Mouse (Mus musculus) heart, embryonic 15.5 days (tissue): ENCODE measurements around the gene Lasp1. TPM values are rescaled to one million over a fixed set of nuclear protein-coding genes. Genes with fewer than 3 reads are reported as not detected.
A peak's percentile ranks its signal among the peaks of the same experiment; 100 is the strongest.

Source experiments
- ATAC-seq: fragments of 200-750 bp; cut with Nextera tagmentation; replicated peaks from 2 replicates; pipeline ENCODE4 v1.8.0; 2017; ENCODE audit warnings: low read depth, moderate TSS enrichment; ENCODE audit not compliant: insufficient number of reproducible peaks, insufficient read depth, low FRiP score
- H3K27ac ChIP-seq: fragments of 300-500 bp; sonication (generic); 2 replicates; pipeline ENCODE4 v1.5.1; 2015; ENCODE audit warnings: mild to moderate bottlenecking, inconsistent platforms
- H3K27me3 ChIP-seq: fragments of 300-500 bp; sonication (generic); 2 replicates; pipeline ENCODE4 v1.6.1; 2015; ENCODE audit warnings: inconsistent platforms
- H3K36me3 ChIP-seq: fragments of 300-500 bp; sonication (generic); 2 replicates; pipeline ENCODE4 v1.6.1; 2015; ENCODE audit warnings: mild to moderate bottlenecking, inconsistent platforms
- H3K4me1 ChIP-seq: fragments of 300-500 bp; sonication (generic); replicated peaks from 2 replicates; pipeline ENCODE4 v1.6.1; 2015; ENCODE audit warnings: inconsistent platforms
- H3K4me2 ChIP-seq: fragments of 300-500 bp; sonication (generic); 2 replicates; pipeline ENCODE4 v1.6.1; 2015; ENCODE audit warnings: inconsistent platforms, mild to moderate bottlenecking, moderate library complexity
- H3K4me3 ChIP-seq: fragments of 300-500 bp; sonication (generic); 2 replicates; pipeline ENCODE4 v1.5.1; 2015; ENCODE audit warnings: mild to moderate bottlenecking, inconsistent platforms
- H3K9ac ChIP-seq: fragments of 300-500 bp; sonication (generic); 2 replicates; pipeline ENCODE4 v1.6.1; 2015; ENCODE audit warnings: mild to moderate bottlenecking, inconsistent platforms
- H3K9me3 ChIP-seq: fragments of 300-500 bp; sonication (generic); replicated peaks from 2 replicates; pipeline ENCODE4 v1.6.1; 2016; ENCODE audit warnings: inconsistent platforms
- WGBS: fragments of 180-500 bp; shearing (Covaris S2); methylation state at CpG from one replicate; pipeline ENCODE4 v1.1.7; 2015; ENCODE audit warnings: mixed read lengths; 5-methylcytosine and 5-hydroxymethylcytosine counted together
- polyA plus RNA-seq: library from polyadenylated mRNA; unstranded; fragments of >200 nt; fragmentation: Nextera tagmentation; extraction: Ambion mirVana; gene quantifications from 2 replicates; pipeline ENCODE4 v1.2.1, GENCODE M21; 2015

Gene Lasp1
- polyA plus RNA-seq, 1 experiment from 2014 or later, result 40.3 TPM

DNA sequence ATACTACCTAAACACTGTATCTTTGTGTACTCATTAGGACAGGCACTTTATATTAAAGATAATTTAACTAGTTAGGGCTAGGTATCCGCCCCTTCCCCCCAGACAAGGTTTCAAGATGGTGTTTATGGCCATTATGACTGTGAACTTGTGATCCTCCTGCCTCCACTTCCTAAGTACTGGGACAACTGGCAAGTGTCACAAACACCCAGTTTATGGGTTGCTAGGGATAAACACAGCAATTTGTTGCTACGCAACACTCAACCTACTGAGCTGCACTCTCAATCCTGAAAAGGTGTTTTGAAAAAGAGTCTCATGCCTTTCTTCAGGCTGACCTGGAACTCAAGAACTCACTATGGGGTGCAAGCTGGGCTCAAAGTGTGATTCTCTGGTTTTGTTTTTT lies 78.5 kb downstream of the Lasp1 start:
- no peak overlapping the region for H3K4me2 ChIP-seq
- no peaks in the 10 kb centered on the region for H3K27me3 ChIP-seq
- ATAC-seq, result no peak
- no peaks in the 10 kb centered on the region for H3K9me3 ChIP-seq
- H3K9ac ChIP-seq, result no peak overlapping the region
- no peak overlapping the region for H3K27ac ChIP-seq
- H3K36me3 ChIP-seq, result no peaks in the 10 kb centered on the region
- H3K4me1 ChIP-seq, result no peaks in the 10 kb centered on the region
- no peak overlapping the region for H3K4me3 ChIP-seq
- WGBS, result 67% methylated on average over 2 of the region's 2 CpGs

DNA sequence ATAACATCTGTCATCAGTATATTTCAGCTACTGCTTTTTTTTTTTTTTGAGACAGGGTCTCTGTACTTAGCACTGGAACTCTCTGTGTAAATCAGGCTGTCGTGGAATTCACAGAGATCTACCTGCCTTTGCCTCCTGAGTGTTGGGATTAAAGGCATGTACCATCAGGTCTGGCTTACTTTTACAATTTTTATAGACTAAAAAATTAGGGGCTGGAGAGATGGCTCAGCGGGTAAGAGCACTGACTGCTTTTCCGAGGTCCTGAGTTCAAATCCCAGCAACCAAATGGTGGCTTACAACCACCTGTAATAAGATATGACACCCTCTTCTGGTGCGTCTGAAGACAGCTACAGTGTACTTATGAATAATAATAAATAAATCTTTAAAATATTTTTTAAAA lies 81.6 kb downstream of the Lasp1 start:
- ATAC-seq, result no peak
- Histone ChIP-seq H3K27me3 (no peaks in the 10 kb centered on the region), H3K27ac (no peak overlapping the region), H3K4me3 (no peak overlapping the region), H3K4me1 (no peaks in the 10 kb centered on the region), H3K36me3 (no peaks in the 10 kb centered on the region), H3K9me3 (no peaks in the 10 kb centered on the region), H3K9ac (no peak overlapping the region), H3K4me2 (no peak overlapping the region)
- WGBS, result 87% methylated on average over 4 of the region's 4 CpGs

GRCm38 (mm10) chr11:97883542-97883917 lies 84.7 kb downstream of the Lasp1 start:
- H3K4me1 ChIP-seq, result no peaks in the 10 kb centered on the region
- peak; percentile 63; the same call in 1 of the 2 replicates for ATAC-seq
- H3K36me3 ChIP-seq, result no peaks in the 10 kb centered on the region
- H3K9ac ChIP-seq, result peak overlapping the region; percentile 60
- peak overlapping the region; percentile 60 for H3K4me3 ChIP-seq
- H3K9me3 ChIP-seq, result no peaks in the 10 kb centered on the region
- peak overlapping the region; percentile 73 for H3K4me2 ChIP-seq
- WGBS, result 3% methylated on average over 26 of the region's 26 CpGs
- H3K27me3 ChIP-seq, result no peaks in the 10 kb centered on the region
- peak overlapping the region; percentile 86 for H3K27ac ChIP-seq

DNA sequence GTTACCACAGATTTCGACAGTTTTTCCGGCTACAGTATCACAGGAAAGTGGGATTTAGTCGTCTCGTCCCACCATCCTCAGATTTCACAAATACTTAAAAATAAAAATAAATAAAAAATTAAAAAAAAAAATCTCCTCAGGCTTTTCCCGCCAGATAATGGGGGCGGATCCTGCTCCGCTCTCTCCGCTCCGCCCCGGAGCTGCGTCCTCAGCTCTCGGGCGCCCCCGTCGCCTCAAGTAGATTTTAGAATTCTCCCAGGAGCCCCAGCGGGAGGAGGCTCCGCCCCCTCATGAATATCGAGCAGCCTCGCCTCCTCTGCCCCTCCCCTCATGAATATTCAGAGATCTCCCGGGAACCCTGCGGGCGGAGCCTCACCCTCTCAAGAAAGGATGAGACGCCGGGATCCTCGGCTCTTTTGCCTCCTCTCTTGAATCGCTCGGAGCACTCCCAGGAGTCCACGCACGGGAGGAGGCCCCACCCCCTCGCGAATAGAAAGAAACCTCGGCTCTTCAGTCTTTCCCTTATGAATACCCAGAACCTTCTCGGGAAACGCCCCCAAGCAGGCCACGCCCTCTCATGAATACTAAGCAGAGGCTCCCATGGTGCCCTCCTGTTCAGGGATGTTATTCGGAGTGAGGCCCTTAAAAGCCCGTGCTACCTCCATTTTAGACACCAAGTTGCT lies 85.3 kb downstream of the Lasp1 start, which contains the start of gene Fbxo47:
Gene Fbxo47, minus strand, starts transcription at position 237 of the 683 bp plus-strand sequence.
- Histone ChIP-seq H3K4me2 (peak within 1 kb of the TSS; percentile 73), H3K4me3 (peak within 1 kb of the TSS; percentile 60), H3K27ac (peak within 1 kb of the TSS; percentile 86), H3K9me3 (no peaks in the 10 kb centered on the region), H3K27me3 (no peaks in the 10 kb centered on the region), H3K36me3 (no peaks in the 10 kb centered on the region), H3K4me1 (no peaks in the 10 kb centered on the region), H3K9ac (peak within 1 kb of the TSS; percentile 60)
- WGBS, result under 1% methylated on average over 37 of the region's 37 CpGs
- ATAC-seq, result peak; percentile 92

DNA sequence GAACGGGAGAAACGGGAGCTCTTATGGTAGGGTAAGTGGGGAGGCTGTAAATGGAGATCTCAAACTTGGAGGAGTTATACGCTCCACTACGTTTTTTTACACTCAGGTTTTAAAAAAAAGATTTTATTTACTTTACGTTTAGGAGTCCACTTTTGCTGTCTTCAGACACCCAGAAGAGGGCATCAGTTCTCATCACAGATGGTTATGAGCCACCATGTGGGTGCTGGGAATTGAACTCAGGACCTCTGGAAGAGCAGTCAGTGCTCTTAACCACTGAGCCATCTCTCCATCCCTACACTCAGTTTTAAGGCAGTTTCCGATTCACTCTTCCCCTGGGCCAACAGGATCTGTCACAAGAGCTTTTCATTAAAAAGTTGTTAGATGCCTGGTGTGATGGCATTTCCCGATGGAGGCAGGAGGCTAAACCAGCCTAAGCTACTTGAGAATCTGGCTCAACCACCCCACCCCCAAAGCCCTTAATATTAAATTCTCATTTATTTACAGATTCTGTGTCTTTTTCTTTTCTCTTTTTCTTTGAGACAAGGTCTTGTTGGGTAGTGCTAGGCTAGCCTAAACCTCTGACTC lies 85.9 kb downstream of the Lasp1 start:
- Histone ChIP-seq H3K9ac (peak overlapping the region; percentile 42), H3K4me2 (peak overlapping the region; percentile 73), H3K4me3 (peak overlapping the region; percentile 60), H3K27ac (peak overlapping the region; percentile 80), H3K27me3 (no peaks in the 10 kb centered on the region), H3K9me3 (no peaks in the 10 kb centered on the region), H3K4me1 (no peaks in the 10 kb centered on the region), H3K36me3 (no peaks in the 10 kb centered on the region)
- WGBS, result 27% methylated on average over 7 of the region's 7 CpGs
- no peak for ATAC-seq

DNA sequence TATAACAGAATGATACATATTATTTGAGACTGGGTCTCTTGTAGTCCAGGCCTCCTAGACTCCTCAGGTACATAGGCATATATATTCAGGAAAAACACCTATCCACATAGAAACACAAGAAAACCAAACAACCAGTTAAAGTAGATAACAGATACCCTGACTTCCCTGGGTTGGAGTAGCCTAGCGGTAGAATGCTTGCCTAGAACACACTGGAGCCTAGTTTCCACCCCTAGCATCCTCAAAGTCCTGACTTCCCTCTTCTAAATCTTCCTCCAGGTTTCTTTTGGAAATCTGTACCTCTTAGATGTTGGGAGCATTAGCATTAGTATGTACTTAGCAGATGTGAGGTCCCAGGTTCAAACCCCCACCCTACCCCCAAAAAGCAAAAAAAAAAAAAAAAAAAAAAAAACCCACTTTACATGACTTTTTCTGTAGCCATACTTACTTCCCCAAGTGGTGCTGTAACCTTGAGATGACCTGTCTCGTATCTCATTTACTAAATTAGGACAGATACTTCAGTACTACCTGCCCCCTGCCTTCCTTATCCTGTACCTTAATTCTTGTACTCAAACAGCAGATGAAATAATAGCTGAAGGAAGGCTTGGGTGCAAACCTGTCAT lies 86.6 kb downstream of the Lasp1 start:
- ATAC-seq, result no peak
- 87% methylated on average over 2 of the region's 2 CpGs for WGBS
- no peak overlapping the region for H3K4me3 ChIP-seq

More for the DNA sequence above, 86.6 kb downstream of the Lasp1 start:
- no peak overlapping the region for H3K9ac ChIP-seq
- no peaks in the 10 kb centered on the region for H3K27me3 ChIP-seq
- no peaks in the 10 kb centered on the region for H3K9me3 ChIP-seq
- H3K27ac ChIP-seq, result no peak overlapping the region
- H3K36me3 ChIP-seq, result no peaks in the 10 kb centered on the region
- no peaks in the 10 kb centered on the region for H3K4me1 ChIP-seq
- no peak overlapping the region for H3K4me2 ChIP-seq

Other genes starting within 250 kb of the Lasp1 start
- 0.06 and 0.15 TPM in 2 replicates for gene Srcin1, start 222.8 kb upstream of the Lasp1 start, polyA plus RNA-seq
- 0.71 and 1.1 TPM in 2 replicates for gene Epop, start 169.3 kb upstream of the Lasp1 start, polyA plus RNA-seq
- 2.2 and 2.3 TPM in 2 replicates for gene Mllt6, start 135.6 kb upstream of the Lasp1 start, polyA plus RNA-seq
- gene Cisd3, start 113.2 kb upstream of the Lasp1 start, polyA plus RNA-seq, result 60.7 and 69.4 TPM in 2 replicates
- 10.9 and 11.5 TPM in 2 replicates for gene Pcgf2, start 98.5 kb upstream of the Lasp1 start, polyA plus RNA-seq
- gene Psmb3, start 95.6 kb upstream of the Lasp1 start, polyA plus RNA-seq, result 337 and 364 TPM in 2 replicates
- gene Pip4k2b, start 54.3 kb upstream of the Lasp1 start, polyA plus RNA-seq, result 0.82 and 0.95 TPM in 2 replicates
- 9.5 and 10.5 TPM in 2 replicates for gene Cwc25, start 32.4 kb upstream of the Lasp1 start, polyA plus RNA-seq
- 0.21 and 0.32 TPM in 2 replicates for gene 1700001P01Rik, start 23.1 kb upstream of the Lasp1 start, polyA plus RNA-seq
- gene Rpl23, start 16.6 kb upstream of the Lasp1 start, polyA plus RNA-seq, result 286 and 399 TPM in 2 replicates
- 2.9 and 3.4 TPM in 2 replicates for gene B230217C12Rik, start 41.8 kb downstream of the Lasp1 start, polyA plus RNA-seq
- gene Fbxo47, start 85.2 kb downstream of the Lasp1 start, polyA plus RNA-seq, result 0.72 and 0.82 TPM in 2 replicates
- gene Plxdc1, start 187.4 kb downstream of the Lasp1 start, polyA plus RNA-seq, result 0.88 and 2.2 TPM in 2 replicates
- gene Arl5c, start 197.2 kb downstream of the Lasp1 start, polyA plus RNA-seq, result 3.8 and 6.9 TPM in 2 replicates
- gene Cacnb1, start 224.0 kb downstream of the Lasp1 start, polyA plus RNA-seq, result 5.8 and 8.5 TPM in 2 replicates
- 601 and 668 TPM in 2 replicates for gene Rpl19, start 227.7 kb downstream of the Lasp1 start, polyA plus RNA-seq